9 mouse cellular contexts compared by ENCODE assay signal in genomic region chr5:140743706-140744131, GRCm38 (mm10). TPM values are rescaled to one million over a fixed set of nuclear protein-coding genes. Genes with fewer than 3 reads are reported as not detected.
DNase-seq lines count a peak whose midpoint lies in the region; ATAC-seq lines count a peak whose summit lies in the region.
"Had no signal": no experiment of that assay in that cellular context is flagged by ENCODE, and none has a peak within 500 bp of the region (broad histone marks: within the 10 kb centered on the region; RNA-seq: fewer than 3 reads in every experiment).

No protein-coding gene starts in this region.

- H3K27me3 ChIP-seq in forebrain, embryonic 10.5 days (ENCODE audit: poor library complexity, severe bottlenecking) = no peaks in the 10 kb centered on the region
- peaks cover 7% of the 10 kb centered on the region; the same call in 1 of the 2 replicates for H3K27me3 ChIP-seq in forebrain, embryonic 12.5 days
- H3K27me3 ChIP-seq in midbrain, embryonic 10.5 days (ENCODE audit: low read depth, poor library complexity, severe bottlenecking) = no peaks in the 10 kb centered on the region
- H3K27me3 ChIP-seq in midbrain, embryonic 11.5 days (ENCODE audit: control insufficient read depth, insufficient read depth, low read length) = no peaks in the 10 kb centered on the region
- no peaks in the 10 kb centered on the region for H3K27me3 ChIP-seq in forebrain, embryonic 13.5 days
- no peaks in the 10 kb centered on the region for H3K27me3 ChIP-seq in midbrain, embryonic 15.5 days (replicated peaks)

- H3K4me3 ChIP-seq in forebrain, embryonic 10.5 days = no peak overlapping the region
- H3K4me3 ChIP-seq in forebrain, embryonic 12.5 days (replicated peaks) = no peak overlapping the region
- H3K4me3 ChIP-seq in midbrain, embryonic 10.5 days = no peak overlapping the region
- H3K4me3 ChIP-seq in midbrain, embryonic 11.5 days (ENCODE audit: low read depth, low read length) = no peak overlapping the region
- no peak overlapping the region for H3K4me3 ChIP-seq in forebrain, embryonic 13.5 days
- H3K4me3 ChIP-seq in midbrain, embryonic 15.5 days = no peak overlapping the region

- WGBS in forebrain, embryonic 10.5 days = 33% methylated on average over 12 of the region's 12 CpGs
- WGBS in forebrain, embryonic 12.5 days = 31% methylated on average over 12 of the region's 12 CpGs
- 35% methylated on average over 12 of the region's 12 CpGs for WGBS in midbrain, embryonic 10.5 days
- WGBS in midbrain, embryonic 11.5 days = 29% methylated on average over 12 of the region's 12 CpGs
- 31% methylated on average over 12 of the region's 12 CpGs for WGBS in forebrain, embryonic 13.5 days
- 26% methylated on average over 12 of the region's 12 CpGs for WGBS in midbrain, embryonic 15.5 days

- ATAC-seq in forebrain, embryonic 12.5 days (ENCODE audit: low FRiP score) = no peak
- ATAC-seq in midbrain, embryonic 11.5 days (ENCODE audit: low FRiP score) = no peak
- peak; percentile 13; the same call in 1 of the 2 replicates for ATAC-seq in forebrain, embryonic 13.5 days
- peak; percentile 37; the same call in 1 of the 2 replicates for ATAC-seq in midbrain, embryonic 15.5 days (replicated peaks)
- ATAC-seq in erythroblast, adult 5-6 weeks (replicated peaks; ENCODE audit: low FRiP score, poor library complexity, severe bottlenecking) = no peak

- no peak for DNase-seq in forebrain, embryonic 10.5 days (ENCODE audit: extremely low spot score, low spot score)
- peak; percentile 26 for DNase-seq in midbrain, embryonic 10.5 days (ENCODE audit: low spot score)
- DNase-seq in midbrain, embryonic 11.5 days (ENCODE audit: low spot score, missing footprints) = no peak
- DNase-seq in left cerebral cortex, postnatal 14 days (ENCODE audit: low spot score in 2 of 2) = no peak
- DNase-seq: adrenal gland, postnatal 25 days had no signal

- intact Hi-C loops in left cerebral cortex, postnatal 14 days (cut with DNase I) = no loop called here

- H3K9ac ChIP-seq in forebrain, embryonic 12.5 days = no peak overlapping the region
- no peak overlapping the region for H3K9ac ChIP-seq in midbrain, embryonic 11.5 days (ENCODE audit: low read length)
- H3K9ac ChIP-seq in forebrain, embryonic 13.5 days = 0 out of 2 replicates have a peak overlapping the region, but pooled peaks have one; percentile 8
- H3K9ac ChIP-seq in midbrain, embryonic 15.5 days = no peak overlapping the region

- H3K27ac ChIP-seq in forebrain, embryonic 10.5 days = 0 out of 2 replicates have a peak overlapping the region, but pooled peaks have one; percentile 18
- H3K27ac ChIP-seq in forebrain, embryonic 12.5 days = no peak overlapping the region
- no peak overlapping the region for H3K27ac ChIP-seq in midbrain, embryonic 10.5 days (replicated peaks)
- no peak overlapping the region for H3K27ac ChIP-seq in midbrain, embryonic 11.5 days (ENCODE audit: low read depth, low read length)
- no peak overlapping the region for H3K27ac ChIP-seq in forebrain, embryonic 13.5 days
- no peak overlapping the region; the same call in 1 of the 2 replicates for H3K27ac ChIP-seq in midbrain, embryonic 15.5 days

- no peaks in the 10 kb centered on the region for H3K9me3 ChIP-seq in forebrain, embryonic 10.5 days
- no peaks in the 10 kb centered on the region for H3K9me3 ChIP-seq in forebrain, embryonic 12.5 days
- no peaks in the 10 kb centered on the region for H3K9me3 ChIP-seq in midbrain, embryonic 10.5 days (replicated peaks)
- no peaks in the 10 kb centered on the region for H3K9me3 ChIP-seq in midbrain, embryonic 11.5 days (ENCODE audit: control insufficient read depth, low read length)
- H3K9me3 ChIP-seq in forebrain, embryonic 13.5 days (replicated peaks) = no peaks in the 10 kb centered on the region
- no peaks in the 10 kb centered on the region for H3K9me3 ChIP-seq in midbrain, embryonic 15.5 days

- H3K36me3 ChIP-seq in forebrain, embryonic 10.5 days (replicated peaks) = no peaks in the 10 kb centered on the region
- H3K36me3 ChIP-seq in forebrain, embryonic 12.5 days (replicated peaks) = no peaks in the 10 kb centered on the region
- no peaks in the 10 kb centered on the region for H3K36me3 ChIP-seq in midbrain, embryonic 10.5 days
- H3K36me3 ChIP-seq in midbrain, embryonic 11.5 days (ENCODE audit: control insufficient read depth, insufficient read depth, low read length) = no peaks in the 10 kb centered on the region
- H3K36me3 ChIP-seq in forebrain, embryonic 13.5 days (ENCODE audit: poor library complexity, severe bottlenecking) = no peaks in the 10 kb centered on the region
- no peaks in the 10 kb centered on the region for H3K36me3 ChIP-seq in midbrain, embryonic 15.5 days (replicated peaks)

- no peak overlapping the region for H3K4me2 ChIP-seq in forebrain, embryonic 12.5 days
- H3K4me2 ChIP-seq in midbrain, embryonic 11.5 days = no peak overlapping the region
- no peak overlapping the region for H3K4me2 ChIP-seq in forebrain, embryonic 13.5 days
- no peak overlapping the region for H3K4me2 ChIP-seq in midbrain, embryonic 15.5 days

- peaks cover 9% of the 10 kb centered on the region for H3K4me1 ChIP-seq in forebrain, embryonic 10.5 days
- peaks cover 5% of the 10 kb centered on the region; the same call in 1 of the 2 replicates for H3K4me1 ChIP-seq in forebrain, embryonic 12.5 days
- H3K4me1 ChIP-seq in midbrain, embryonic 10.5 days = peaks cover 6% of the 10 kb centered on the region
- H3K4me1 ChIP-seq in midbrain, embryonic 11.5 days (ENCODE audit: control insufficient read depth, insufficient read depth, low read length) = no peaks in the 10 kb centered on the region
- H3K4me1 ChIP-seq in forebrain, embryonic 13.5 days = peaks cover 5% of the 10 kb centered on the region; the same call in 1 of the 2 replicates
- peaks cover under 1% of the 10 kb centered on the region for H3K4me1 ChIP-seq in midbrain, embryonic 15.5 days

RNA-seq across cellular contexts. Expression of gene Amz1, which starts 19.8 kb away (rescaled TPM):
- polyA plus RNA-seq in forebrain, embryonic 10.5 days (2016; fragmentation: Nextera tagmentation; extraction: Ambion mirVana) = 0.63 and 0.66 TPM in 2 replicates
- 1.8 TPM in 2 replicates for polyA plus RNA-seq in forebrain, embryonic 12.5 days (2016; fragmentation: Nextera tagmentation; extraction: Ambion mirVana)
- 0.78 and 1.2 TPM in 2 replicates for polyA plus RNA-seq in midbrain, embryonic 10.5 days (2016; fragmentation: Nextera tagmentation; extraction: Ambion mirVana)
- polyA plus RNA-seq in midbrain, embryonic 11.5 days (2014; fragmentation: Nextera tagmentation; extraction: Ambion mirVana) = 0.67 and 0.97 TPM in 2 replicates
- 2.7 and 3.3 TPM in 2 replicates for polyA plus RNA-seq in forebrain, embryonic 13.5 days (2015; fragmentation: Nextera tagmentation; extraction: Ambion mirVana)
- 5.0 and 5.2 TPM in 2 replicates for polyA plus RNA-seq in midbrain, embryonic 15.5 days (2015; fragmentation: Nextera tagmentation; extraction: Ambion mirVana)
- total RNA-seq in erythroblast, adult 5-6 weeks (2015; ENCODE audit: low replicate concordance) = 0.38 and 6.1 TPM in 2 replicates
- total RNA-seq in erythroblast, adult 5-6 weeks (2017; ENCODE audit: low replicate concordance) = 0.28 and 1.3 TPM in 2 replicates
- 10 to 100 TPM; 17.4 to 20.5 TPM for total RNA-seq in left cerebral cortex, postnatal 14 days (2021)

RNA-seq across cellular contexts. Expression of gene Brat1, which starts 38.9 kb away (rescaled TPM):
- 21.5 and 23.6 TPM in 2 replicates for polyA plus RNA-seq in forebrain, embryonic 10.5 days (2016; fragmentation: Nextera tagmentation; extraction: Ambion mirVana)
- 20.5 and 24.0 TPM in 2 replicates for polyA plus RNA-seq in forebrain, embryonic 12.5 days (2016; fragmentation: Nextera tagmentation; extraction: Ambion mirVana)
- polyA plus RNA-seq in midbrain, embryonic 10.5 days (2016; fragmentation: Nextera tagmentation; extraction: Ambion mirVana) = 22.3 and 24.8 TPM in 2 replicates
- polyA plus RNA-seq in midbrain, embryonic 11.5 days (2014; fragmentation: Nextera tagmentation; extraction: Ambion mirVana) = 8.3 and 11.4 TPM in 2 replicates
- 21.2 and 25.1 TPM in 2 replicates for polyA plus RNA-seq in forebrain, embryonic 13.5 days (2015; fragmentation: Nextera tagmentation; extraction: Ambion mirVana)
- 25.4 and 25.9 TPM in 2 replicates for polyA plus RNA-seq in midbrain, embryonic 15.5 days (2015; fragmentation: Nextera tagmentation; extraction: Ambion mirVana)
- 0.96 and 2.3 TPM in 2 replicates for total RNA-seq in erythroblast, adult 5-6 weeks (2015; ENCODE audit: low replicate concordance)
- total RNA-seq in erythroblast, adult 5-6 weeks (2017; ENCODE audit: low replicate concordance) = 2.2 and 2.8 TPM in 2 replicates
- total RNA-seq in left cerebral cortex, postnatal 14 days (2021) = 10 to 100 TPM; 24.8 to 27.4 TPM

RNA-seq across cellular contexts. Expression of gene Iqce, which starts 41.5 kb away (rescaled TPM):
- 24.0 and 30.5 TPM in 2 replicates for polyA plus RNA-seq in forebrain, embryonic 10.5 days (2016; fragmentation: Nextera tagmentation; extraction: Ambion mirVana)
- 30.7 and 31.2 TPM in 2 replicates for polyA plus RNA-seq in forebrain, embryonic 12.5 days (2016; fragmentation: Nextera tagmentation; extraction: Ambion mirVana)
- polyA plus RNA-seq in midbrain, embryonic 10.5 days (2016; fragmentation: Nextera tagmentation; extraction: Ambion mirVana) = 23.6 and 27.6 TPM in 2 replicates
- 13.9 and 15.6 TPM in 2 replicates for polyA plus RNA-seq in midbrain, embryonic 11.5 days (2014; fragmentation: Nextera tagmentation; extraction: Ambion mirVana)
- polyA plus RNA-seq in forebrain, embryonic 13.5 days (2015; fragmentation: Nextera tagmentation; extraction: Ambion mirVana) = 20.1 and 27.6 TPM in 2 replicates
- polyA plus RNA-seq in midbrain, embryonic 15.5 days (2015; fragmentation: Nextera tagmentation; extraction: Ambion mirVana) = 27.4 and 32.2 TPM in 2 replicates
- total RNA-seq in erythroblast, adult 5-6 weeks (2015; ENCODE audit: low replicate concordance) = 1.9 and 3.8 TPM in 2 replicates
- 2.9 and 3.0 TPM in 2 replicates for total RNA-seq in erythroblast, adult 5-6 weeks (2017; ENCODE audit: low replicate concordance)
- 10 to 100 TPM; 49.0 to 63.8 TPM for total RNA-seq in left cerebral cortex, postnatal 14 days (2021)

Comparison
In these comparisons a context has a peak if more than half of its experiments do, and no peak if none do; other contexts are left out.
1. ATAC-seq: peak in forebrain, embryonic 13.5 days (single experiment) and midbrain, embryonic 15.5 days (single experiment); none in forebrain, embryonic 12.5 days (single experiment), midbrain, embryonic 11.5 days (single experiment) and erythroblast, adult 5-6 weeks (single experiment).